Comparison of ENCODE assay signal across 12 mouse cellular contexts in the genomic region with DNA sequence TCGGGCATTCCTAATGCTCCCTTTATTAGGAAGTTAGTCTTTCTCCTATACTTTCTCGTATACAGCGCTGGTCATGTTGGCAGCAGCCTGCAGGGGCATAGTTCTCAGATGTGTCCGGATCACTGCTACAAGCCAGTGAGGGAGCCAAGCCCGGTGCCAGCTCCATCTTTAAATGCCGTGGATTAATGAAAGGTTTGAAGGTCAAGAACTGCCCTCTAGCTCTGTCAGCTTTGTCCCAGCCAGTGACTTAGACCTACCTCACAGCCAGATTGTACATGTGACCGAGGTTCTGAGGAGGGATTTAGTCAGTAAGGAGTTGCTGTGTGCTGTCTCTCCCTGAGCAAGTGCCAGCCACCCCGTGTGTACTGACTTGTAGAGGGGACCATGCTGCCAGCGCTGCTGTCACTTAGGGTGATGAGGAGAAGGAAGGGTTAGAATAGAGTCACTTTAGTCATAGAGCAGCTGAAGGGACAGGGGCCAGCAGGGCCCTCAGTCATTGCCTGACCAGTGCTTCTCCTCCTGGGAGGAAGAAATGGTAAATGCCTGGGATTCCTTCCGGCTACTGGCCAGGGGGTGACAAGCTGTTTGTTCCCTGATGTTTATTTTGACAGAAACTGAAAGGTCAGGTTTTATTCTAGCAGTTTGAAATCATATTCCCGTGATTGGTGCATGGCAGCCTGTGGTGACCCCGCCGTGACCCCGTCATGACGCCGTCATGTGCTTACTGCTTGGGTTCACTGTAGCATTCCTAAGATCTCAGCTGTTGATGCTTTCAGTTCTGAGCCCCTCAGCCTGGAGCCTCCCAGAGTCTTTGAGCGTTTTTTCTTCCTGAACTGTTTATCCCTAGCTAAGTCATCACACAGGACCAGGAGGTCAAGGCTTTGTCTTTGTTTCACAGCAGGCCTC.
DNase-seq lines count a peak whose midpoint lies in the region; ATAC-seq and TF ChIP-seq lines count a peak whose summit lies in the region.
"Had no signal": no experiment of that assay in that cellular context is flagged by ENCODE, and none has a peak within 500 bp of the region (broad histone marks: within the 10 kb centered on the region; RNA-seq: fewer than 3 reads in every experiment).

No protein-coding gene starts in this region.

- TF ChIP-seq EP300 in lung, postnatal 0 days (IDR thresholded peaks at IDR 0.05), result no peak
- no peak for TF ChIP-seq EP300 in stomach, postnatal 0 days (optimal IDR thresholded peaks at IDR 0.05)

- DNase-seq in heart, embryonic 10.5 days (ENCODE audit: low spot score), result no peak
- DNase-seq in lung, postnatal 0 days (ENCODE audit: low spot score), result peak; percentile 15
- DNase-seq in lung, adult 2 months, result no peak
- peak; percentile 46 for DNase-seq in kidney, postnatal 14 days
- DNase-seq in stomach, postnatal 0 days (ENCODE audit: low spot score), result no peak
- no peak for DNase-seq in urinary bladder, adult 18-20 months (ENCODE audit: low spot score in 2 of 2)
- DNase-seq: cerebellum, postnatal 10 days; right cerebral cortex, postnatal 14 days had no signal

- H3K4me2 ChIP-seq in heart, embryonic 11.5 days, result no peak overlapping the region
- H3K4me2 ChIP-seq in lung, postnatal 0 days (replicated peaks; ENCODE audit: low read depth, low read length), result no peak overlapping the region
- H3K4me2 ChIP-seq in stomach, postnatal 0 days (replicated peaks; ENCODE audit: low read depth), result no peak overlapping the region
- H3K4me2 ChIP-seq: liver, embryonic 15.5 days; neural tube, embryonic 15.5 days; stomach, embryonic 15.5 days had no signal

- no peaks in the 10 kb centered on the region for H3K27me3 ChIP-seq in heart, embryonic 10.5 days (ENCODE audit: insufficient read depth, poor library complexity, severe bottlenecking)
- no peaks in the 10 kb centered on the region for H3K27me3 ChIP-seq in heart, embryonic 11.5 days (ENCODE audit: control insufficient read depth, insufficient read depth, low read length)
- no peaks in the 10 kb centered on the region for H3K27me3 ChIP-seq in lung, postnatal 0 days (replicated peaks; ENCODE audit: insufficient read depth, low read length)
- no peaks in the 10 kb centered on the region for H3K27me3 ChIP-seq in stomach, postnatal 0 days (ENCODE audit: control insufficient read depth, insufficient read depth, low read length)
- H3K27me3 ChIP-seq: liver, embryonic 15.5 days; neural tube, embryonic 15.5 days; stomach, embryonic 15.5 days had no signal

- no peak for ATAC-seq in heart, embryonic 11.5 days (replicated peaks; ENCODE audit: insufficient number of reproducible peaks, low FRiP score, low TSS enrichment)
- peak; percentile 25; the same call in 1 of the 2 replicates for ATAC-seq in lung, postnatal 0 days
- 0 out of 2 replicates have a peak, but pooled peaks have one; percentile 18 for ATAC-seq in stomach, postnatal 0 days (ENCODE audit: low FRiP score, low TSS enrichment)

- no peak for TF ChIP-seq POLR2A in lung, adult 2 months (IDR thresholded peaks at IDR 0.05; ENCODE audit: borderline replicate concordance, extremely low read depth, low read depth, low read length)

- no peak overlapping the region for H3K9ac ChIP-seq in heart, embryonic 11.5 days (ENCODE audit: low read depth, low read length)
- no peak overlapping the region for H3K9ac ChIP-seq in lung, postnatal 0 days (replicated peaks; ENCODE audit: low read depth)
- no peak overlapping the region for H3K9ac ChIP-seq in stomach, postnatal 0 days (ENCODE audit: low read length)
- H3K9ac ChIP-seq: liver, embryonic 15.5 days; neural tube, embryonic 15.5 days; stomach, embryonic 15.5 days had no signal

- no peak overlapping the region for H3K4me3 ChIP-seq in heart, embryonic 10.5 days
- no peak overlapping the region for H3K4me3 ChIP-seq in heart, embryonic 11.5 days (ENCODE audit: low read depth, low read length)
- H3K4me3 ChIP-seq in lung, postnatal 0 days (ENCODE audit: low read depth, low read length), result no peak overlapping the region
- H3K4me3 ChIP-seq in lung, adult 2 months (replicated peaks; ENCODE audit: extremely low read depth, low read depth, low read length), result no peak overlapping the region
- no peak overlapping the region for H3K4me3 ChIP-seq in stomach, postnatal 0 days (ENCODE audit: low read depth, low read length)
- H3K4me3 ChIP-seq: liver, embryonic 15.5 days; neural tube, embryonic 15.5 days; stomach, embryonic 15.5 days had no signal

- peak overlapping the region; percentile 12; the same call in 1 of the 2 replicates for H3K27ac ChIP-seq in heart, embryonic 10.5 days
- no peak overlapping the region for H3K27ac ChIP-seq in heart, embryonic 11.5 days (ENCODE audit: low read depth, low read length)
- no peak overlapping the region for H3K27ac ChIP-seq in lung, postnatal 0 days (ENCODE audit: low read length)
- no peak overlapping the region for H3K27ac ChIP-seq in stomach, postnatal 0 days (replicated peaks)
- H3K27ac ChIP-seq: liver, embryonic 15.5 days; neural tube, embryonic 15.5 days; stomach, embryonic 15.5 days had no signal

- peaks cover 98% of the 10 kb centered on the region for H3K36me3 ChIP-seq in heart, embryonic 10.5 days
- peaks cover 38% of the 10 kb centered on the region for H3K36me3 ChIP-seq in heart, embryonic 11.5 days (ENCODE audit: control insufficient read depth, insufficient read depth, low read length)
- H3K36me3 ChIP-seq in lung, postnatal 0 days (ENCODE audit: insufficient read depth, low read length), result peaks cover 57% of the 10 kb centered on the region
- peaks cover 49% of the 10 kb centered on the region for H3K36me3 ChIP-seq in stomach, postnatal 0 days (ENCODE audit: control insufficient read depth, insufficient read depth, low read length)

- no peak for TF ChIP-seq CTCF in lung, postnatal 0 days (IDR thresholded peaks at IDR 0.05)
- no peak for TF ChIP-seq CTCF in lung, adult 2 months (IDR thresholded peaks at IDR 0.05; ENCODE audit: insufficient read depth, low read length)
- 0 out of 2 replicates have a peak, but pooled peaks have one; percentile 2 for TF ChIP-seq CTCF in stomach, postnatal 0 days (IDR thresholded peaks at IDR 0.05; ENCODE audit: low read depth)

- WGBS in heart, embryonic 10.5 days, result 62% methylated on average over 17 of the region's 17 CpGs
- WGBS in heart, embryonic 11.5 days (ENCODE audit: insufficient replicate concordance), result 68% methylated on average over 17 of the region's 17 CpGs
- 54% methylated on average over 17 of the region's 17 CpGs for WGBS in lung, postnatal 0 days
- WGBS in lung, adult 2 months, result 60% methylated on average over 17 of the region's 17 CpGs
- WGBS in stomach, postnatal 0 days, result 48% methylated on average over 17 of the region's 17 CpGs

- H3K4me1 ChIP-seq in heart, embryonic 10.5 days, result peaks cover 20% of the 10 kb centered on the region
- peaks cover 7% of the 10 kb centered on the region for H3K4me1 ChIP-seq in heart, embryonic 11.5 days (ENCODE audit: control insufficient read depth, insufficient read depth, low read length)
- H3K4me1 ChIP-seq in lung, postnatal 0 days (ENCODE audit: insufficient read depth, low read depth, low read length), result no peaks in the 10 kb centered on the region
- H3K4me1 ChIP-seq in lung, adult 2 months (ENCODE audit: control insufficient read depth, insufficient read depth, low read length), result no peaks in the 10 kb centered on the region
- no peaks in the 10 kb centered on the region for H3K4me1 ChIP-seq in stomach, postnatal 0 days (replicated peaks; ENCODE audit: control insufficient read depth, insufficient read depth)
- H3K4me1 ChIP-seq: liver, embryonic 15.5 days; neural tube, embryonic 15.5 days; stomach, embryonic 15.5 days had no signal

- H3K9me3 ChIP-seq in heart, embryonic 10.5 days, result no peaks in the 10 kb centered on the region
- no peaks in the 10 kb centered on the region for H3K9me3 ChIP-seq in heart, embryonic 11.5 days (replicated peaks; ENCODE audit: control insufficient read depth, low read length)
- no peaks in the 10 kb centered on the region for H3K9me3 ChIP-seq in lung, postnatal 0 days (ENCODE audit: low read length)
- no peaks in the 10 kb centered on the region for H3K9me3 ChIP-seq in stomach, postnatal 0 days (ENCODE audit: control insufficient read depth, low read length)
- H3K9me3 ChIP-seq: liver, embryonic 15.5 days; neural tube, embryonic 15.5 days; stomach, embryonic 15.5 days had no signal

Comparison
In these comparisons a context has a peak if more than half of its experiments do, and no peak if none do; other contexts are left out.
1. DNase-seq: peak in lung, postnatal 0 days (single experiment) and kidney, postnatal 14 days (single experiment); none in heart, embryonic 10.5 days (single experiment), lung, adult 2 months (single experiment), stomach, postnatal 0 days (single experiment) and urinary bladder, adult 18-20 months (0 of 2).